Mouse (Mus musculus): ENCODE results near the gene Pibf1. TPM values are rescaled to one million over a fixed set of nuclear protein-coding genes. Genes with fewer than 3 reads are reported as not detected.

The Pibf1 gene
- total and polyA plus RNA-seq, 3 experiments, result 11.8 to 24.7 (median 13.9) TPM

GRCm38 (mm10) chr14:99237115-99237514 lies 137.9 kb downstream of the Pibf1 start:
- dilution Hi-C loops (cut with MboI; ENCODE audit: extremely low pct_ligation_motif_present, extremely low pct_unique_long_range_greater_than_20kb, low sequenced_read_pairs), result no loop called here
- H3K9ac ChIP-seq (ENCODE audit: insufficient read depth, low read depth), result no peak overlapping the region
- TF ChIP-seq PAX5 (IDR thresholded peaks at IDR 0.05; ENCODE audit: low read length) (no peak), SMC3 (IDR thresholded peaks at IDR 0.05; ENCODE audit: low read depth, low read length) (no peak), USF1 (IDR thresholded peaks at IDR 0.05; ENCODE audit: low read depth, low read length) (no peak), ETS1 (conservative IDR thresholded peaks at IDR 0.05; ENCODE audit: low read depth, low read length) (no peak), CHD2 (IDR thresholded peaks at IDR 0.05; ENCODE audit: low read length) (no peak), POLR2A (IDR thresholded peaks at IDR 0.05; ENCODE audit: low read depth, low read length) (no peak)
- H3K4me2 ChIP-seq (ENCODE audit: insufficient read depth, low read depth, poor library complexity, severe bottlenecking), result no peak overlapping the region
- H3K27me3 ChIP-seq (replicated peaks), result no peaks in the 10 kb centered on the region
- H3K4me1 ChIP-seq (ENCODE audit: control insufficient read depth in 1 of 2, insufficient read depth in 2 of 2), result no peaks in the 10 kb centered on the region
- in situ Hi-C loops (cut with MboI; ENCODE audit: low pct_ligation_motif_present, low pct_unique_long_range_greater_than_20kb, low sequenced_read_pairs), result no loop called here
- H3K9me3 ChIP-seq (replicated peaks; ENCODE audit: low read length), result no peaks in the 10 kb centered on the region
- H3K79me2 ChIP-seq (replicated peaks; ENCODE audit: control insufficient read depth, extremely low read depth, insufficient read depth, poor library complexity, severe bottlenecking), result no peaks in the 10 kb centered on the region
- peaks cover 10 to 47% of the 10 kb centered on the region in 2 experiments for H3K36me3 ChIP-seq (replicated peaks in 1 of 2; ENCODE audit: control insufficient read depth in 1 of 2, insufficient read depth in 1 of 2, low read length in 1 of 2)
- no peak overlapping the region for H3K27ac ChIP-seq (ENCODE audit: insufficient read depth, low read depth)
- DNase-seq (ENCODE audit: extremely low read depth), result no peak
- H3K4me3 ChIP-seq (replicated peaks in 1 of 3; ENCODE audit: low read depth in 2 of 3, low read length in 2 of 3, poor library complexity in 1 of 3), result no peak overlapping the region

DNA sequence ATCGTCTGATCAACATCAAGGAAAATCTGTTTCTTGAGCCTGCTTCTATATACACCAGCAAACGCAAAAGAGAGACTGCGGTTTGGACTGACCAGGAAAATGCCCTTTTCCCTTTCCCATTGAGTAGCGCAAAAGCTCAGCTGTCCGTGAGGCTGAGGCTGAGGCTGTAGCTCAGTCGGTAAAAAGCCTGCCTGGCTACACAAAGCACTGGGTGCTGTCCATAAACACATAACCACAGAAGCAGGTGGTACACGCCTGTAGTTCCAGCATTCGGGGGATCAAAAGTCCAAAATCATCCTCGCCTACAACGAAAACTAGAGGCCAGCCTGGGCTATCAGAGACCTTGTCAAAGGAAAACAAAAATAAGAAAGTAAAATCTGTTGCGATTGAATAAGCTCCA lies 141.3 kb downstream of the Pibf1 start:
- dilution Hi-C loops (cut with MboI; ENCODE audit: extremely low pct_ligation_motif_present, extremely low pct_unique_long_range_greater_than_20kb, low sequenced_read_pairs), result no loop called here
- Histone ChIP-seq H3K79me2 (replicated peaks; ENCODE audit: control insufficient read depth, extremely low read depth, insufficient read depth, poor library complexity, severe bottlenecking) (no peaks in the 10 kb centered on the region), H3K36me3 (replicated peaks in 1 of 2; ENCODE audit: control insufficient read depth in 1 of 2, insufficient read depth in 1 of 2, low read length in 1 of 2) (peaks cover 7 to 39% of the 10 kb centered on the region in 2 experiments), H3K4me2 (ENCODE audit: insufficient read depth, low read depth, poor library complexity, severe bottlenecking) (no peak overlapping the region), H3K9ac (ENCODE audit: insufficient read depth, low read depth) (no peak overlapping the region), H3K27ac (ENCODE audit: insufficient read depth, low read depth) (no peak overlapping the region), H3K4me1 (ENCODE audit: control insufficient read depth in 1 of 2, insufficient read depth in 2 of 2) (no peaks in the 10 kb centered on the region), H3K27me3 (replicated peaks) (no peaks in the 10 kb centered on the region), H3K4me3 (replicated peaks in 1 of 3; ENCODE audit: low read depth in 2 of 3, low read length in 2 of 3, poor library complexity in 1 of 3) (no peak overlapping the region), H3K9me3 (replicated peaks; ENCODE audit: low read length) (no peaks in the 10 kb centered on the region)
- TF ChIP-seq ZKSCAN1 (IDR thresholded peaks at IDR 0.05; ENCODE audit: borderline replicate concordance, low read depth, low read length) (no peak), RAD21 (IDR thresholded peaks at IDR 0.05; ENCODE audit: low read depth, low read length) (no peak), MYC (IDR thresholded peaks at IDR 0.05; ENCODE audit: low read depth, low read length) (no peak), NELFE (IDR thresholded peaks at IDR 0.05; ENCODE audit: low read depth, low read length) (no peak), E2F4 (IDR thresholded peaks at IDR 0.05; ENCODE audit: insufficient replicate concordance, low read depth, low read length) (no peak), ELF1 (IDR thresholded peaks at IDR 0.05; ENCODE audit: low read depth, low read length) (no peak), MXI1 (IDR thresholded peaks at IDR 0.05; ENCODE audit: low read depth, low read length) (no peak), JUND (conservative IDR thresholded peaks at IDR 0.05; ENCODE audit: low read depth, low read length) (no peak)
- in situ Hi-C loops (cut with MboI; ENCODE audit: low pct_ligation_motif_present, low pct_unique_long_range_greater_than_20kb, low sequenced_read_pairs), result no loop called here
- no peak for DNase-seq (ENCODE audit: extremely low read depth)

DNA sequence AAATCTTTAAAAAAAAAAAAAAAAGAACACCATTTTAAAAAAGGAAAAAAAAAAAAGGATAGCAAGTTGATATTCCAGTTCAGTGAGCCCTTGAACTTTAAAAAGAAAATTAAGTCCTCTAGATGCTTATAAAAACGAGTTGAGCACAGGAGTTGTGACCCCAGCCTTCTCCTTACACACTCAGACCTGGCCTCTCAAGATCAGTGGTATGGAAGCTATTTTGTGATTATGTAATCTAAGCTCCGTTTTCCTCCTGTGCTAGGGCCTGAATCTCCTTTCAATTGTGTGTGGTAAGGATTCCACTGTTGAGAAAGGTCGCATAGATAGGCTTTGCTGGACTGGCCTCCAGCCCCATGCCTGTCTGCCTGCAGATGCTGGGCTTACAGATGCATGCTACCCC lies 145.3 kb downstream of the Pibf1 start:
- no peak for DNase-seq (ENCODE audit: extremely low read depth)
- Histone ChIP-seq H3K9me3 (replicated peaks; ENCODE audit: low read length) (no peaks in the 10 kb centered on the region), H3K9ac (ENCODE audit: insufficient read depth, low read depth) (no peak overlapping the region), H3K4me3 (replicated peaks in 1 of 3; ENCODE audit: low read depth in 2 of 3, low read length in 2 of 3, poor library complexity in 1 of 3) (no peak overlapping the region), H3K27ac (ENCODE audit: insufficient read depth, low read depth) (no peak overlapping the region), H3K4me2 (ENCODE audit: insufficient read depth, low read depth, poor library complexity, severe bottlenecking) (no peak overlapping the region), H3K36me3 (replicated peaks in 1 of 2; ENCODE audit: control insufficient read depth in 1 of 2, insufficient read depth in 1 of 2, low read length in 1 of 2) (peaks cover 10 to 50% of the 10 kb centered on the region in 2 experiments), H3K79me2 (replicated peaks; ENCODE audit: control insufficient read depth, extremely low read depth, insufficient read depth, poor library complexity, severe bottlenecking) (no peaks in the 10 kb centered on the region), H3K27me3 (replicated peaks) (no peaks in the 10 kb centered on the region), H3K4me1 (ENCODE audit: control insufficient read depth in 1 of 2, insufficient read depth in 2 of 2) (no peaks in the 10 kb centered on the region)
- dilution Hi-C loops (cut with MboI; ENCODE audit: extremely low pct_ligation_motif_present, extremely low pct_unique_long_range_greater_than_20kb, low sequenced_read_pairs), result no loop called here
- TF ChIP-seq E2F4 (IDR thresholded peaks at IDR 0.05; ENCODE audit: insufficient replicate concordance, low read depth, low read length), result no peak
- no peak for TF ChIP-seq RCOR1 (conservative IDR thresholded peaks at IDR 0.05; ENCODE audit: low read depth, low read length)
- in situ Hi-C loops (cut with MboI; ENCODE audit: low pct_ligation_motif_present, low pct_unique_long_range_greater_than_20kb, low sequenced_read_pairs), result no loop called here

Data from CH12.LX (cell line).